Mouse (Mus musculus) erythroblast, embryonic 14.5 days (primary cell): Measurements from ENCODE around the gene Asl.

ENCODE experiments used
- GATA1 ChIP-seq: IDR thresholded peaks from 2 replicates; pipeline ENCODE4 v1.6.1; 2012; ENCODE audit warnings: low read length, inconsistent platforms, mixed read lengths
- TAL1 ChIP-seq: IDR thresholded peaks from 3 replicates; pipeline ENCODE4 v1.6.1; 2012; ENCODE audit warnings: low read length, inconsistent platforms, mixed read lengths

- TF ChIP-seq TAL1 (no peak), GATA1 (no peak)
These were observed 19.9 kb upstream of the Asl start for GRCm38 (mm10) chr5:130048786-130049520.
